In genomic region chr8:85555181-85556145, GRCm38 (mm10) we compare ENCODE assay signal across 8 mouse cellular contexts. TPM values are rescaled to one million over a fixed set of nuclear protein-coding genes. Genes with fewer than 3 reads are reported as not detected.
A peak's percentile ranks its signal among the peaks of the same experiment; 100 is the strongest.
DNase-seq lines count a peak whose midpoint lies in the region; ATAC-seq and TF ChIP-seq lines count a peak whose summit lies in the region.

Gene Dnaja2 (minus strand): TSS chr8:85555344.

- under 1% methylated on average over 37 of the region's 77 CpGs for WGBS in embryonic facial prominence, embryonic 14.5 days
- WGBS in limb, embryonic 14.5 days, result under 1% methylated on average over 45 of the region's 77 CpGs
- WGBS in midbrain, postnatal 0 days, result under 1% methylated on average over 47 of the region's 77 CpGs

- peak; percentile 77 for DNase-seq in 416B (ENCODE audit: low read depth)
- DNase-seq in adrenal gland, postnatal 4 days (ENCODE audit: low spot score in 2 of 2), result peak; percentile 77 to 94
- DNase-seq in embryonic facial prominence, embryonic 14.5 days (ENCODE audit: low spot score), result peak; percentile 89
- peak; percentile 88 for DNase-seq in heart, adult 8-10 months (ENCODE audit: low spot score)
- peak; percentile 86 for DNase-seq in kidney, adult 9 months
- peak; percentile 83 for DNase-seq in limb, embryonic 14.5 days (ENCODE audit: low spot score)
- DNase-seq in midbrain, postnatal 0 days (ENCODE audit: low spot score), result peak; percentile 92
- DNase-seq in spleen, postnatal 4 days (ENCODE audit: low spot score in 2 of 2), result peak; percentile 87 to 94

- peak within 1 kb of the TSS; percentile 89 for H3K4me3 ChIP-seq in embryonic facial prominence, embryonic 14.5 days (ENCODE audit: low read depth, low read length)
- H3K4me3 ChIP-seq in limb, embryonic 14.5 days (replicated peaks; ENCODE audit: low read length), result peak within 1 kb of the TSS; percentile 87
- peak within 1 kb of the TSS; percentile 97 for H3K4me3 ChIP-seq in midbrain, postnatal 0 days (ENCODE audit: low read depth, low read length)

- peak within 1 kb of the TSS; percentile 95 for H3K27ac ChIP-seq in embryonic facial prominence, embryonic 14.5 days (replicated peaks; ENCODE audit: low read depth, low read length)
- peak within 1 kb of the TSS; percentile 91 for H3K27ac ChIP-seq in limb, embryonic 14.5 days (replicated peaks; ENCODE audit: low read depth, low read length)
- peak within 1 kb of the TSS; percentile 91 for H3K27ac ChIP-seq in midbrain, postnatal 0 days (ENCODE audit: low read depth, low read length)

- no peaks in the 10 kb centered on the region for H3K9me3 ChIP-seq in embryonic facial prominence, embryonic 14.5 days (ENCODE audit: control insufficient read depth, low read length)
- H3K9me3 ChIP-seq in limb, embryonic 14.5 days (ENCODE audit: control insufficient read depth, low read length), result no peaks in the 10 kb centered on the region
- no peaks in the 10 kb centered on the region for H3K9me3 ChIP-seq in midbrain, postnatal 0 days (ENCODE audit: low read length)

- no peak for TF ChIP-seq CTCF in midbrain, postnatal 0 days (IDR thresholded peaks at IDR 0.05)

- H3K4me1 ChIP-seq in embryonic facial prominence, embryonic 14.5 days (ENCODE audit: control insufficient read depth, insufficient read depth, low read length), result peaks cover 3% of the 10 kb centered on the region; the same call in 1 of the 2 replicates
- H3K4me1 ChIP-seq in limb, embryonic 14.5 days (ENCODE audit: control insufficient read depth, insufficient read depth, low read length), result 0 out of 2 replicates have a peak, but pooled peaks cover 4% of the 10 kb centered on the region
- H3K4me1 ChIP-seq in midbrain, postnatal 0 days (ENCODE audit: insufficient read depth, low read length), result no peaks in the 10 kb centered on the region

- no peaks in the 10 kb centered on the region for H3K27me3 ChIP-seq in embryonic facial prominence, embryonic 14.5 days (replicated peaks; ENCODE audit: control insufficient read depth, insufficient read depth, low read length)
- no peaks in the 10 kb centered on the region for H3K27me3 ChIP-seq in limb, embryonic 14.5 days (ENCODE audit: control insufficient read depth, insufficient read depth, low read length)
- no peaks in the 10 kb centered on the region for H3K27me3 ChIP-seq in midbrain, postnatal 0 days (ENCODE audit: insufficient read depth, low read length)

- peaks cover 27% of the 10 kb centered on the region for H3K36me3 ChIP-seq in embryonic facial prominence, embryonic 14.5 days (ENCODE audit: control insufficient read depth, insufficient read depth, low read length)
- H3K36me3 ChIP-seq in limb, embryonic 14.5 days (ENCODE audit: control insufficient read depth, insufficient read depth, low read length), result peaks cover 30% of the 10 kb centered on the region
- H3K36me3 ChIP-seq in midbrain, postnatal 0 days (ENCODE audit: insufficient read depth, low read length), result peaks cover 7% of the 10 kb centered on the region; the same call in 1 of the 2 replicates

- peak within 1 kb of the TSS; percentile 92 for H3K9ac ChIP-seq in embryonic facial prominence, embryonic 14.5 days (ENCODE audit: low read depth, low read length)
- peak within 1 kb of the TSS; percentile 86 for H3K9ac ChIP-seq in limb, embryonic 14.5 days (ENCODE audit: low read depth, low read length, severe bottlenecking)
- H3K9ac ChIP-seq in midbrain, postnatal 0 days (replicated peaks; ENCODE audit: low read length, poor library complexity, severe bottlenecking), result peak within 1 kb of the TSS; percentile 87

- peak; percentile 95 for ATAC-seq in embryonic facial prominence, embryonic 14.5 days (ENCODE audit: low read depth)
- ATAC-seq in limb, embryonic 14.5 days (ENCODE audit: low FRiP score, low read depth), result peak; percentile 96
- ATAC-seq in midbrain, postnatal 0 days (ENCODE audit: low FRiP score), result peak; percentile 96

- H3K4me2 ChIP-seq in embryonic facial prominence, embryonic 14.5 days (ENCODE audit: low read depth, low read length), result peak within 1 kb of the TSS; percentile 87
- H3K4me2 ChIP-seq in limb, embryonic 14.5 days (replicated peaks; ENCODE audit: low read depth, low read length, severe bottlenecking), result peak within 1 kb of the TSS; percentile 76
- peak within 1 kb of the TSS; percentile 81 for H3K4me2 ChIP-seq in midbrain, postnatal 0 days (ENCODE audit: low read depth, low read length, poor library complexity, severe bottlenecking)

- TF ChIP-seq POLR2A in limb, embryonic 14.5 days (IDR thresholded peaks at IDR 0.05; ENCODE audit: borderline replicate concordance, extremely low read depth, insufficient read depth, insufficient read length), result peak; percentile 36; the same call in 1 of the 2 replicates

RNA-seq across cellular contexts. Expression of gene Dnaja2, which starts in this region (rescaled TPM):
- total RNA-seq in adrenal gland, postnatal 4 days (2021), result 100 to 1,000 TPM; 140 to 159 TPM
- 149 and 159 TPM in 2 replicates for polyA plus RNA-seq in embryonic facial prominence, embryonic 14.5 days (2014; fragmentation: Nextera tagmentation; extraction: Ambion mirVana)
- 100 to 1,000 TPM; 222 to 298 (median 267) TPM for total RNA-seq in heart, adult 8-10 months (2022)
- 44.2 and 70.9 TPM in 2 replicates for polyA plus RNA-seq in limb, embryonic 14.5 days (2012; rRNA removed)
- polyA plus RNA-seq in limb, embryonic 14.5 days (2014; fragmentation: Nextera tagmentation; extraction: Ambion mirVana), result 146 and 155 TPM in 2 replicates
- total RNA-seq in midbrain, postnatal 0 days (2014; rRNA removed), result 66.9 and 82.0 TPM in 2 replicates
- 145 and 152 TPM in 2 replicates for polyA plus RNA-seq in midbrain, postnatal 0 days (2015; fragmentation: Nextera tagmentation; extraction: Ambion mirVana)

Comparison
In these comparisons a context has a peak if more than half of its experiments do, and no peak if none do; other contexts are left out.
1. Peak in every context shown above with its lines: DNase-seq, ATAC-seq, H3K4me3 ChIP-seq and H3K27ac ChIP-seq.